Mouse (Mus musculus): ENCODE data around the gene Clic6. TPM values are rescaled to one million over a fixed set of nuclear protein-coding genes. Genes with fewer than 3 reads are reported as not detected.
"Not testable (repeated sequence)": the region's sequence is repeated elsewhere in the genome, so short reads cannot be mapped to it uniquely, and the experiment has no call there.

The Clic6 gene
- polyA plus RNA-seq, 1 experiment from 2014 or later: 1.7 TPM

GRCm38 (mm10) chr16:92503105-92503504 lies 17.6 kb downstream of the Clic6 start:
- no peaks in the 10 kb centered on the region for H3K36me3 ChIP-seq
- 68% methylated on average over 5 of the region's 5 CpGs for WGBS (ENCODE audit: insufficient replicate concordance)
- H3K9me3 ChIP-seq (replicated peaks): no peaks in the 10 kb centered on the region
- no peak overlapping the region for H3K27ac ChIP-seq
- H3K9ac ChIP-seq: no peak overlapping the region
- peaks cover 9% of the 10 kb centered on the region for H3K4me1 ChIP-seq
- no peak for ATAC-seq
- no peak overlapping the region for H3K4me2 ChIP-seq
- H3K4me3 ChIP-seq: no peak overlapping the region
- H3K27me3 ChIP-seq (replicated peaks): peaks cover 87% of the 10 kb centered on the region

- 61% methylated on average over 4 of the region's 4 CpGs for WGBS (ENCODE audit: insufficient replicate concordance)
- no peak for ATAC-seq
Observed at GRCm38 (mm10) chr16:92507573-92507972, 22.0 kb downstream of the Clic6 start.

GRCm38 (mm10) chr16:92510835-92511772 lies 25.6 kb downstream of the Clic6 start:
- ATAC-seq: no peak
- Histone ChIP-seq H3K4me1 (no peaks in the 10 kb centered on the region), H3K9me3 (replicated peaks) (no peaks in the 10 kb centered on the region), H3K4me3 (no peak overlapping the region), H3K36me3 (no peaks in the 10 kb centered on the region), H3K27ac (no peak overlapping the region), H3K9ac (no peak overlapping the region), H3K27me3 (replicated peaks) (peaks cover 69% of the 10 kb centered on the region), H3K4me2 (no peak overlapping the region)
- WGBS (ENCODE audit: insufficient replicate concordance): 68% methylated on average over 13 of the region's 13 CpGs

More at GRCm38 (mm10) chr16:92507573-92507972, 22.0 kb downstream of the Clic6 start:
- Histone ChIP-seq H3K27me3 (replicated peaks) (peaks cover 71% of the 10 kb centered on the region), H3K27ac (no peak overlapping the region), H3K4me2 (no peak overlapping the region), H3K9ac (no peak overlapping the region), H3K4me1 (no peaks in the 10 kb centered on the region), H3K4me3 (no peak overlapping the region), H3K9me3 (replicated peaks) (no peaks in the 10 kb centered on the region), H3K36me3 (no peaks in the 10 kb centered on the region)

- Histone ChIP-seq H3K4me2 (no peak overlapping the region), H3K4me1 (no peaks in the 10 kb centered on the region), H3K9me3 (replicated peaks) (no peaks in the 10 kb centered on the region), H3K9ac (no peak overlapping the region), H3K4me3 (no peak overlapping the region), H3K36me3 (no peaks in the 10 kb centered on the region), H3K27ac (no peak overlapping the region), H3K27me3 (replicated peaks) (peaks cover 61% of the 10 kb centered on the region)
- ATAC-seq: no peak
- 57% methylated on average over 5 of the region's 5 CpGs for WGBS (ENCODE audit: insufficient replicate concordance)
Observed at GRCm38 (mm10) chr16:92511773-92512391, 26.3 kb downstream of the Clic6 start.

- peaks cover 44% of the 10 kb centered on the region for H3K27me3 ChIP-seq (replicated peaks)
- H3K4me2 ChIP-seq; H3K4me1 ChIP-seq; H3K9ac ChIP-seq; H3K27ac ChIP-seq; H3K9me3 ChIP-seq (replicated peaks); H3K4me3 ChIP-seq; H3K36me3 ChIP-seq; ATAC-seq: not testable (repeated sequence)
- 63% methylated on average over 9 of the region's 9 CpGs for WGBS (ENCODE audit: insufficient replicate concordance)
Observed at GRCm38 (mm10) chr16:92514896-92515295, 29.4 kb downstream of the Clic6 start.

GRCm38 (mm10) chr16:92516139-92516538 lies 30.6 kb downstream of the Clic6 start:
- no peak for ATAC-seq
- Histone ChIP-seq H3K4me3 (no peak overlapping the region), H3K4me2 (no peak overlapping the region)

GRCm38 (mm10) chr16:92518718-92519117 lies 33.2 kb downstream of the Clic6 start:
- Histone ChIP-seq H3K9me3 (replicated peaks) (no peaks in the 10 kb centered on the region), H3K27ac (no peak overlapping the region)

More at GRCm38 (mm10) chr16:92516139-92516538, 30.6 kb downstream of the Clic6 start:
- Histone ChIP-seq H3K27me3 (replicated peaks) (peaks cover 41% of the 10 kb centered on the region), H3K9ac (no peak overlapping the region), H3K9me3 (replicated peaks) (no peaks in the 10 kb centered on the region), H3K4me1 (peaks cover 4% of the 10 kb centered on the region), H3K27ac (no peak overlapping the region), H3K36me3 (no peaks in the 10 kb centered on the region)
- 73% methylated on average over 9 of the region's 9 CpGs for WGBS (ENCODE audit: insufficient replicate concordance)

GRCm38 (mm10) chr16:92519820-92520492 lies 34.4 kb downstream of the Clic6 start:
- Histone ChIP-seq H3K4me3 (no peak overlapping the region), H3K4me1 (peaks cover 5% of the 10 kb centered on the region), H3K36me3 (no peaks in the 10 kb centered on the region), H3K27me3 (replicated peaks) (peaks cover 20% of the 10 kb centered on the region), H3K9me3 (replicated peaks) (no peaks in the 10 kb centered on the region), H3K4me2 (no peak overlapping the region), H3K9ac (no peak overlapping the region), H3K27ac (no peak overlapping the region)
- 32% methylated on average over 13 of the region's 13 CpGs for WGBS (ENCODE audit: insufficient replicate concordance)
- no peak for ATAC-seq

More at GRCm38 (mm10) chr16:92518718-92519117, 33.2 kb downstream of the Clic6 start:
- Histone ChIP-seq H3K4me3 (no peak overlapping the region), H3K27me3 (replicated peaks) (peaks cover 24% of the 10 kb centered on the region), H3K9ac (no peak overlapping the region), H3K4me1 (peaks cover 5% of the 10 kb centered on the region), H3K4me2 (no peak overlapping the region), H3K36me3 (no peaks in the 10 kb centered on the region)
- no peak for ATAC-seq
- 56% methylated on average over 4 of the region's 4 CpGs for WGBS (ENCODE audit: insufficient replicate concordance)

GRCm38 (mm10) chr16:92523351-92523750 lies 37.8 kb downstream of the Clic6 start:
- 59% methylated on average over 8 of the region's 8 CpGs for WGBS (ENCODE audit: insufficient replicate concordance)
- H3K9ac ChIP-seq: no peak overlapping the region
- H3K27me3 ChIP-seq (replicated peaks): peaks cover 13% of the 10 kb centered on the region
- ATAC-seq: no peak
- no peak overlapping the region for H3K27ac ChIP-seq
- no peak overlapping the region for H3K4me2 ChIP-seq
- no peaks in the 10 kb centered on the region for H3K36me3 ChIP-seq
- peaks cover 5% of the 10 kb centered on the region for H3K4me1 ChIP-seq
- H3K9me3 ChIP-seq (replicated peaks): no peaks in the 10 kb centered on the region
- H3K4me3 ChIP-seq: no peak overlapping the region

- ATAC-seq: no peak
- peaks cover 5% of the 10 kb centered on the region for H3K4me1 ChIP-seq
- no peak overlapping the region for H3K4me2 ChIP-seq
- H3K27ac ChIP-seq: no peak overlapping the region
- no peak overlapping the region for H3K9ac ChIP-seq
- 0 out of 2 replicates have a peak, but pooled peaks cover 4% of the 10 kb centered on the region for H3K9me3 ChIP-seq (replicated peaks)
- H3K36me3 ChIP-seq: no peaks in the 10 kb centered on the region
- no peak overlapping the region for H3K4me3 ChIP-seq
- WGBS (ENCODE audit: insufficient replicate concordance): 50% methylated on average over 8 of the region's 8 CpGs
- H3K27me3 ChIP-seq (replicated peaks): peaks cover 13% of the 10 kb centered on the region
Observed at GRCm38 (mm10) chr16:92524651-92525050, 39.1 kb downstream of the Clic6 start.

- peaks cover 11% of the 10 kb centered on the region for H3K27me3 ChIP-seq (replicated peaks)
- H3K9ac ChIP-seq: no peak overlapping the region
- WGBS (ENCODE audit: insufficient replicate concordance): 77% methylated on average over 10 of the region's 10 CpGs
- 0 out of 2 replicates have a peak, but pooled peaks cover 4% of the 10 kb centered on the region for H3K9me3 ChIP-seq (replicated peaks)
- H3K27ac ChIP-seq: no peak overlapping the region
- H3K4me2 ChIP-seq: no peak overlapping the region
- peaks cover 4% of the 10 kb centered on the region for H3K4me1 ChIP-seq
- H3K36me3 ChIP-seq: no peaks in the 10 kb centered on the region
- no peak overlapping the region for H3K4me3 ChIP-seq
- ATAC-seq: no peak
Observed at GRCm38 (mm10) chr16:92525919-92526318, 40.4 kb downstream of the Clic6 start.

- no peaks in the 10 kb centered on the region for H3K27me3 ChIP-seq (replicated peaks)
- no peaks in the 10 kb centered on the region for H3K36me3 ChIP-seq
- no peak for ATAC-seq
- no peak overlapping the region for H3K4me2 ChIP-seq
- H3K27ac ChIP-seq: no peak overlapping the region
- H3K4me3 ChIP-seq: no peak overlapping the region
- no peaks in the 10 kb centered on the region for H3K4me1 ChIP-seq
- H3K9ac ChIP-seq: no peak overlapping the region
- WGBS (ENCODE audit: insufficient replicate concordance): 41% methylated on average over 2 of the region's 2 CpGs
- no peaks in the 10 kb centered on the region for H3K9me3 ChIP-seq (replicated peaks)
Observed at GRCm38 (mm10) chr16:92535258-92535657, 49.7 kb downstream of the Clic6 start.
